In the genomic region with DNA sequence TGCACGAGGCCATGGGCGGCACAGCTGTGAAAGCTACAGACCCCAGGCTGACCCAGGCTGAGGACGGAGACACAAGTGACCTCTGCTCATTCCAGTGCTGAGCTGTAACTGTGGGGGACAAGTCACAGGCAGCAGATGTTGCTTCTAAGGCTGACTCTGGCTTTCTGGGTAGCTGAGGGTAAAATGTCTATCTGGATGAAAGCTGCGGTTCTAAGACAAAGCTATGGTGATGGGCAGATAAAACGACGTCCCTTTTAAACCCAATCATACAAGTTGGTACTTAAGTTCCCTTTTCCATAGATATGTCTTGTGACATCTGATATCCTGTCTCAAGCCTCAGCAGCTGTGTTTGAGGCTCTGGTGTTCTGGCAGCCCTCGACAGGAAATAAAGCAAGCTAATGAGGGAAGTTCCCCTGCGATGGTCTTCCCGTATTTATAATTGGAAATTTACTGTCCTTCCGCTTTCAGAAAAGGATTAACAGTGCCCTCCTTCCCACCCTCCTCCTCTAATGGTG, we compare ENCODE assay signal across 7 mouse cellular contexts.
DNase-seq lines count a peak whose midpoint lies in the region; ATAC-seq and TF ChIP-seq lines count a peak whose summit lies in the region.

No protein-coding gene starts in this region.

- WGBS in heart, embryonic 15.5 days = 36% methylated on average over 10 of the region's 10 CpGs
- 19% methylated on average over 10 of the region's 10 CpGs for WGBS in liver, postnatal 0 days (ENCODE audit: insufficient replicate concordance)

- H3K27me3 ChIP-seq in heart, embryonic 15.5 days = no peaks in the 10 kb centered on the region
- H3K27me3 ChIP-seq in liver, postnatal 0 days (ENCODE audit: insufficient read depth, low read length) = no peaks in the 10 kb centered on the region

- no peak overlapping the region for H3K4me3 ChIP-seq in heart, embryonic 15.5 days
- H3K4me3 ChIP-seq in liver, postnatal 0 days (ENCODE audit: low read depth, low read length) = no peak overlapping the region

- no peak for ATAC-seq in heart, embryonic 15.5 days (replicated peaks; ENCODE audit: insufficient number of reproducible peaks, insufficient read depth, low FRiP score, low read depth)
- ATAC-seq in liver, postnatal 0 days = peak; percentile 66

- peak overlapping the region; percentile 53 for H3K27ac ChIP-seq in heart, embryonic 15.5 days
- peak overlapping the region; percentile 64 for H3K27ac ChIP-seq in liver, postnatal 0 days (ENCODE audit: low read depth)

- 0 out of 2 replicates have a peak, but pooled peaks cover 7% of the 10 kb centered on the region for H3K36me3 ChIP-seq in heart, embryonic 15.5 days
- 0 out of 2 replicates have a peak, but pooled peaks cover 2% of the 10 kb centered on the region for H3K36me3 ChIP-seq in liver, postnatal 0 days (replicated peaks; ENCODE audit: insufficient read depth, low read length)

- H3K4me1 ChIP-seq in heart, embryonic 15.5 days (replicated peaks) = peaks cover 18% of the 10 kb centered on the region
- H3K4me1 ChIP-seq in liver, postnatal 0 days (ENCODE audit: insufficient read depth) = peaks cover 13% of the 10 kb centered on the region

- no peak for TF ChIP-seq CTCF in liver, postnatal 0 days (IDR thresholded peaks at IDR 0.05; ENCODE audit: low read depth)

- H3K9me3 ChIP-seq in heart, embryonic 15.5 days (replicated peaks) = no peaks in the 10 kb centered on the region
- no peaks in the 10 kb centered on the region for H3K9me3 ChIP-seq in liver, postnatal 0 days (ENCODE audit: low read length)

- no peak for TF ChIP-seq EP300 in liver, postnatal 0 days (IDR thresholded peaks at IDR 0.05; ENCODE audit: low read depth)

- H3K9ac ChIP-seq in heart, embryonic 15.5 days = no peak overlapping the region
- H3K9ac ChIP-seq in liver, postnatal 0 days (replicated peaks) = no peak overlapping the region

- H3K4me2 ChIP-seq in heart, embryonic 15.5 days = no peak overlapping the region
- H3K4me2 ChIP-seq in liver, postnatal 0 days (ENCODE audit: low read depth, low read length) = peak overlapping the region; percentile 27; the same call in 1 of the 2 replicates

- DNase-seq in thymus, postnatal 14 days = peak; percentile 10
- DNase-seq in thymus, postnatal 10 days (ENCODE audit: low spot score in 2 of 2) = no peak
- peak; percentile 20 for DNase-seq in liver, postnatal 0 days
- no peak for DNase-seq in layer of hippocampus, postnatal 10 days (ENCODE audit: low spot score in 2 of 2)
- DNase-seq in cerebellum, adult 8-10 months = no peak
- no peak for DNase-seq in adrenal gland, adult 2 months

Comparison
In these comparisons a context has a peak if more than half of its experiments do, and no peak if none do; other contexts are left out.
1. DNase-seq: peak in thymus, postnatal 14 days (single experiment) and liver, postnatal 0 days (single experiment); none in thymus, postnatal 10 days (0 of 2), layer of hippocampus, postnatal 10 days (0 of 2), cerebellum, adult 8-10 months (single experiment) and adrenal gland, adult 2 months (single experiment).